Mouse (Mus musculus) adrenal gland, adult (tissue): ENCODE measurements around the gene Akap13.
A peak's percentile ranks its signal among the peaks of the same experiment; 100 is the strongest.

Experiments used
- DNase-seq, 2 experiments: peaks; one replicate each; pipeline ENCODE4 v3.0.0; 2022 to 2023; ENCODE audit warnings: low spot score in 1 of 2; ENCODE audit not compliant: inconsistent age in 2 of 2

The Akap13 gene

GRCm38 (mm10) chr7:75555940-75556339 is 100.6 kb downstream of the Akap13 start:
- DNase-seq, result peak in 1 of 2 experiments; percentile 76

DNA sequence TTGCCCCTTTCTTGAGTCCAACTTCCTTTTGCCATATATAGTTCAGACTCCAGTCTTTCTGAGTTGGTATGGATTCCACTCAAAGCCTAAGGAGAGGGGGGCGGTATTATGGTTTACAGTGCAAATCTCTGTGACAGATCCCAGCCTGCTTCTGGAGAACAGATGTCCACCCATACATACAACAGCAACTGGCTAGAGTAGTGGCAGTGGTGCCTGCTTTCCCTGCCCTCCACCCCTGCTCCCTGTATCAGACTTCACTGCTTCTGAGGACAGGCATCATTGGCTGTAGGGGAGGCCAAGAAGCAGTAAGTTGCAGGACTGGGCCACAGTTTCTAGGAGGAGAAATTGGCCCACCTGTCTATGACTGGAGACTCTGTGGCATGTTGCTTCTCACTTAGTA is 102.9 kb downstream of the Akap13 start:
- peak in 1 of 2 experiments; percentile 51 for DNase-seq

DNA sequence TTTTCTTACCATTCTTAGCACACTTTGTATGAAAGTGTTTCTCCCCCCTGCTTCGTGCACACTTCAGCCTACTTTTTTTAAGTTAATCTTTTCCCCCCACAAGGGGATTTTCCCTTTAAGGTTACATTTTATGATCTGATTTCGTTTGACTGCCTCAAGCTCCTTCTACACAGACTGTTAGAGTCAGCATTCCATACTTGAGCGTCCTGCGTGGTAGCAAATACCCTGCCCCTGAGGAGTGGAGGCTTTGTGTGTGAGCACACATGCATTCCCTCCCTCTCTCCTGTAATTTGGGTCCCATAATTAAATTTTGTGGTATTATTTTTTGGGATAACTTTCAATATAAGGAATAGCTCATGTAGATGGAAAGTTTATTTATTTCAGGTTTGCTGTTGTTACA is 103.8 kb downstream of the Akap13 start:
- DNase-seq, result no peak

DNA sequence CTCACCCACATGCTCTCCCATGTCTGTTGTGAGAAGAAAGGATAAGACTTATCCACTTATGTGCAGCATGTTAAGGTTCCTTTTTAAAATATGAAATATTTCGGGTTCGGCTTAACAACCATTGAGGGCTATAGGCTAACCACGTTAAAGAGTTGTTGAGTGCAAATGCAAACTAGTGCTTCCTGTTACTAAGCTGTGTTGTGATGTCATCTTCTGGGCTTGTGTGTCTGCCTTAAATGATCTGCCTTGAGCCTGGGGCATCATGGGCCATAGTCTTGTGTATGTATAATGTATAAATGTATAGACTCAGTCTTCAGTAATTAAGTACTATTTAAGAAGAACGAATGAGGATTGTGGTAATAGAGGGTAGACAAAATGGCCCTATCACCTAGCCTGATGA is 104.6 kb downstream of the Akap13 start:
- no peak for DNase-seq

DNA sequence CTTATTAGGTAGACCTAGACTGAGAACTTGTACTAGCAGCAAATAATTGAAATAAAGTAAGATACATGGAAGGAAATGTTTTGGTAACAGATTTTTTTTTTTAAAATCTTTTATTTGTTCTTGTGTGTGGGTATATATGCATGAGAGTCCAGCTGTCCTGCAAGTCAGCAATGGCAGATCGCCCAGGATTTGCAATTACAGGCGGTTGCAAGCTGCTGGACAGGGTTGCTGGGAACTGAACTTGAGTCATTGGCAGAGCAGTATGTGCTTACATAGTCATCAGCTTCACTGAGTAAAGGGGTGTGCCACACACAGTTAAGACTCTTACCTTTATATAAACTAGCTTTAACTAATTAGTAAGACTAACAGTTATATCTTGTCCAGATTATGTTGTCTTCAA is 105.2 kb downstream of the Akap13 start:
- no peak for DNase-seq

GRCm38 (mm10) chr7:75561134-75561533 is 105.8 kb downstream of the Akap13 start:
- DNase-seq, result no peak

GRCm38 (mm10) chr7:75568276-75568675 is 112.9 kb downstream of the Akap13 start:
- DNase-seq, result no peak

DNA sequence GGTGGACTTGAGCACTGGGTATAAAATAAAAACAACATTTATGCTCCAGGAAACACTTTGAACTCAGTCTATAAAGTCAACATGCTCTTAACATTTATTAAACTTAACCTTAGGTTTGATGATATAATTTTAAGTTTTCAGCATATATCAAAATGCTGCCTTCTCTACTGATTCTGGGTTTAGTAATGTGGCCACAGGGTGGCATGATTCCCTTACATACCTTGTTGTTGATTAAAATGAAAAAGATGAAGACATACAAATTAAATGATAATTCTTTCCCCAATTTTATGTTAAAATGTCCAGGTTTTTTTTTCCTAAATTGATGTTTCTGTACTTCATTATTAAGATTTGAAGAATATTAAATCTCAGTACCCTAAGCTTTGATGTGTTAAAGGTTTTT is 113.5 kb downstream of the Akap13 start:
- no peak for DNase-seq

- no peak for DNase-seq
Observed at GRCm38 (mm10) chr7:75570218-75570617, 114.9 kb downstream of the Akap13 start.

- no peak for DNase-seq
Observed at GRCm38 (mm10) chr7:75571078-75571477, 115.7 kb downstream of the Akap13 start.

DNA sequence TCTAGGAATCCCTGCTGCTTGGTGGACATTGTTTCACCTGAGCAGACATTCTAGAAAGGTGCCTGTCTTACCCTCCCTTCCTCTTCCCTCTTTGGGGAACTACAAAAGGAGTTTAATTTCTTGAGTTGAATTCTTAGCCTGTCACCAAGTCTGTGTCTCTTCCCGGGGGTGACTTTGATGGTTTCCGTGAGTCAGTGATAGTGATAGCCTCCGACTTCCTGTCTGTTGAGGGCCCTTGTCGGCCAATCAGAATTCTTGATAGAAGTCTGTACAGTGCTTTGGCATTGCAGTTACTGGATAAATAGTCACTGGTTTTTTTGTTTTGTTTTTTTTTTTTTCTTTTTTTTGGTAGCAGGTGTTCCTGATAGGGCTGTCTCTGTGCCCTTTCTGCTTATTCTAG is 116.8 kb downstream of the Akap13 start:
- no peak for DNase-seq

- peak in 1 of 2 experiments; percentile 75 for DNase-seq
Observed at GRCm38 (mm10) chr7:75575120-75575649, 119.9 kb downstream of the Akap13 start.

GRCm38 (mm10) chr7:75575800-75576585 is 120.7 kb downstream of the Akap13 start:
- no peak for DNase-seq

- DNase-seq, result no peak
Observed at GRCm38 (mm10) chr7:75576851-75577250, 121.5 kb downstream of the Akap13 start.

DNA sequence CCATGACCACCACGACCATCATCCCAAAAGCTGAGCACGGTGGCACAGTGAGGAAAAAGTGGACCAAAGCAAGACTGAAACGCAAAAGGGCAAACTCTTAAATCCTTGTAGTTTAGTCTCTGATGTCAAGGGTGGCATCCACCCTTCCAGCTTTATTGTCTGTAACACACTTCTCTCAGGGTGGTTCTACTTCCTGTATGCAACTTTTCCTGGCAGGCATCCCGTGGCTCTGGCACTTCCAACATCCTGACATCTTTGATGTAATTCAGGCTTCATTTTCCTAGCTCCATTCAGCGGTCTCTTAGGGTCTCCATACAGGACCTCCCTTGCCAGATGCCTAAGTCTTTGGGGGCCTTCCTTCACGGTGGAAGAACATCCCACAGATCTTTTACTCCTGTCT is 122.0 kb downstream of the Akap13 start:
- DNase-seq, result no peak

GRCm38 (mm10) chr7:75578647-75579046 is 123.3 kb downstream of the Akap13 start:
- DNase-seq, result no peak

GRCm38 (mm10) chr7:75582091-75582490 is 126.8 kb downstream of the Akap13 start:
- DNase-seq, result no peak

GRCm38 (mm10) chr7:75584100-75584499 is 128.8 kb downstream of the Akap13 start:
- DNase-seq, result no peak

GRCm38 (mm10) chr7:75585409-75585808 is 130.1 kb downstream of the Akap13 start:
- DNase-seq, result no peak

GRCm38 (mm10) chr7:75586113-75586512 is 130.8 kb downstream of the Akap13 start:
- no peak for DNase-seq

GRCm38 (mm10) chr7:75587727-75588126 is 132.4 kb downstream of the Akap13 start:
- peak; percentile 42 to 79 for DNase-seq

- no peak for DNase-seq
Observed at GRCm38 (mm10) chr7:75589304-75589973, 134.1 kb downstream of the Akap13 start.
